21 mouse cellular contexts compared by ENCODE assay signal in the genomic region with DNA sequence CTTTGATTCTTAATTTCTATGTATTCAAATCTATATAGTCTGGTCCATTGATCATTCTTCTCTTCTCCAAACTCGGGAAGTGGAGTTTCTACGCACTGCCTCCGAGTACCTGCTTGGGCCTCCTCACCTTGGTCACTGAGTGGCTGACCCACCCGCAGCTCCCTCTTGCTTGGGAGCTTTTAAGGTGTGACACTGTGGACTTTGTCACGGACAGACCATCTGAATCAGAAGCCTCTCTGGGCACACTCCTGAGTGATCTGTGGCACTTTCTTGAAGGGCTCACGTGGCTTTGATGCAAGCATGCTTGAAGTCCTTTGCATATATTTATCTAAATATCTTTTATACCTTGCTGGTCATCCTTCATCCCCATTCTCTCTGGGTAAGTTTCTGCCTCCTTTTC.
A peak's percentile ranks its signal among the peaks of the same experiment; 100 is the strongest.
DNase-seq lines count a peak whose midpoint lies in the region; ATAC-seq and TF ChIP-seq lines count a peak whose summit lies in the region.
"Had no signal": no experiment of that assay in that cellular context is flagged by ENCODE, and none has a peak within 500 bp of the region (broad histone marks: within the 10 kb centered on the region; RNA-seq: fewer than 3 reads in every experiment).

No protein-coding gene starts in this region.

- 0 out of 2 replicates have a peak, but pooled peaks have one; percentile 23 for ATAC-seq in intestine, embryonic 14.5 days (replicated peaks; ENCODE audit: low FRiP score, low TSS enrichment, low read depth)
- ATAC-seq in intestine, postnatal 0 days = peak; percentile 79
- ATAC-seq: forebrain, embryonic 13.5 days; forebrain, postnatal 0 days; Patski had no signal

- no peak for TF ChIP-seq CTCF in intestine, postnatal 0 days (IDR thresholded peaks at IDR 0.05; ENCODE audit: low read depth)

- H3K4me1 ChIP-seq in intestine, embryonic 14.5 days (replicated peaks; ENCODE audit: control insufficient read depth, insufficient read depth, low read length) = no peaks in the 10 kb centered on the region
- no peaks in the 10 kb centered on the region for H3K4me1 ChIP-seq in intestine, postnatal 0 days (replicated peaks; ENCODE audit: control insufficient read depth, insufficient read depth, low read length)
- H3K4me1 ChIP-seq: heart, embryonic 15.5 days; hindbrain, embryonic 10.5 days had no signal

- no peak overlapping the region for H3K9ac ChIP-seq in intestine, embryonic 14.5 days (ENCODE audit: low read length)
- H3K9ac ChIP-seq in intestine, postnatal 0 days (ENCODE audit: low read depth, low read length) = no peak overlapping the region
- H3K9ac ChIP-seq: forebrain, embryonic 13.5 days; forebrain, postnatal 0 days; heart, embryonic 15.5 days; hindbrain, embryonic 14.5 days had no signal

- no peaks in the 10 kb centered on the region for H3K36me3 ChIP-seq in intestine, embryonic 14.5 days (ENCODE audit: control insufficient read depth, insufficient read depth, low read length)
- no peaks in the 10 kb centered on the region for H3K36me3 ChIP-seq in intestine, postnatal 0 days (ENCODE audit: control insufficient read depth, insufficient read depth)
- H3K36me3 ChIP-seq: embryonic facial prominence, embryonic 10.5 days; heart, embryonic 15.5 days; hindbrain, embryonic 10.5 days had no signal

- 75% methylated on average over 6 of the region's 6 CpGs for WGBS in intestine, embryonic 14.5 days
- 36% methylated on average over 6 of the region's 6 CpGs for WGBS in intestine, postnatal 0 days

- H3K27me3 ChIP-seq in intestine, embryonic 14.5 days (replicated peaks; ENCODE audit: control insufficient read depth, insufficient read depth, low read length) = no peaks in the 10 kb centered on the region
- no peaks in the 10 kb centered on the region for H3K27me3 ChIP-seq in intestine, postnatal 0 days (replicated peaks; ENCODE audit: control insufficient read depth, insufficient read depth, low read length)
- H3K27me3 ChIP-seq: heart, embryonic 15.5 days; Patski had no signal

- DNase-seq in kidney, adult 11 months = peak; percentile 45
- no peak for DNase-seq in kidney, postnatal 10 days
- no peak for DNase-seq in intestine, embryonic 14.5 days (ENCODE audit: low spot score)
- peak; percentile 41 to 60 for DNase-seq in kidney, postnatal 36 days
- no peak for DNase-seq in heart, postnatal 10 days
- no peak for DNase-seq in cerebellum, postnatal 14 days
- DNase-seq: adrenal gland, adult 2 months; adrenal gland, postnatal 25 days; cerebellum, adult 18-20 months; cerebellum, adult 9-11 months; forebrain, postnatal 0 days; gastrocnemius, adult 2 months; gastrocnemius, postnatal 25 days had no signal

- intact Hi-C loops in heart, postnatal 10 days (cut with DNase I) = no loop called here

- H3K9me3 ChIP-seq in intestine, embryonic 14.5 days (ENCODE audit: control insufficient read depth, low read length) = no peaks in the 10 kb centered on the region
- H3K9me3 ChIP-seq in intestine, postnatal 0 days (ENCODE audit: control insufficient read depth) = no peaks in the 10 kb centered on the region
- H3K9me3 ChIP-seq: embryonic facial prominence, embryonic 10.5 days; forebrain, embryonic 13.5 days; heart, embryonic 15.5 days; hindbrain, embryonic 10.5 days had no signal

- no peak overlapping the region for H3K4me2 ChIP-seq in intestine, embryonic 14.5 days (ENCODE audit: low read length)
- 0 out of 2 replicates have a peak overlapping the region, but pooled peaks have one; percentile 1 for H3K4me2 ChIP-seq in intestine, postnatal 0 days (replicated peaks; ENCODE audit: low read depth)
- H3K4me2 ChIP-seq: forebrain, embryonic 13.5 days; heart, embryonic 11.5 days; heart, embryonic 15.5 days; hindbrain, embryonic 14.5 days had no signal

- no peak overlapping the region for H3K27ac ChIP-seq in intestine, embryonic 14.5 days (ENCODE audit: low read depth)
- H3K27ac ChIP-seq in intestine, postnatal 0 days (ENCODE audit: low read depth, low read length) = 0 out of 2 replicates have a peak overlapping the region, but pooled peaks have one; percentile 4
- H3K27ac ChIP-seq: embryonic facial prominence, embryonic 10.5 days; forebrain, embryonic 13.5 days; gastrocnemius, adult 2 months; heart, embryonic 15.5 days; hindbrain, embryonic 10.5 days; hindbrain, embryonic 14.5 days had no signal

- no peak overlapping the region for H3K4me3 ChIP-seq in intestine, embryonic 14.5 days (ENCODE audit: low read depth, low read length)
- H3K4me3 ChIP-seq in intestine, postnatal 0 days (ENCODE audit: low read depth, low read length) = no peak overlapping the region
- H3K4me3 ChIP-seq: embryonic facial prominence, embryonic 10.5 days; forebrain, embryonic 13.5 days; gastrocnemius, adult 2 months; heart, embryonic 15.5 days; hindbrain, embryonic 10.5 days had no signal

Comparison
In these comparisons a context has a peak if more than half of its experiments do, and no peak if none do; other contexts are left out.
1. DNase-seq: peak in kidney, adult 11 months (single experiment) and kidney, postnatal 36 days (2 of 2); none in kidney, postnatal 10 days (single experiment), intestine, embryonic 14.5 days (single experiment), heart, postnatal 10 days (0 of 2) and cerebellum, postnatal 14 days (0 of 2).